Mouse (Mus musculus): ENCODE results near the gene Cd276.

- TF ChIP-seq CTCF (conservative IDR thresholded peaks at IDR 0.05; ENCODE audit: insufficient read depth, insufficient read length, low read depth, low read length): peak; percentile 96
- TF ChIP-seq POLR2A (IDR thresholded peaks at IDR 0.05; ENCODE audit: low read depth, low read length): no peak
Observed at GRCm38 (mm10) chr9:58578669-58579068, 23.4 kb upstream of the Cd276 start.

All from kidney, adult 2 months (tissue).